Comparison of ENCODE assay signal across 12 mouse cellular contexts in the genomic region with DNA sequence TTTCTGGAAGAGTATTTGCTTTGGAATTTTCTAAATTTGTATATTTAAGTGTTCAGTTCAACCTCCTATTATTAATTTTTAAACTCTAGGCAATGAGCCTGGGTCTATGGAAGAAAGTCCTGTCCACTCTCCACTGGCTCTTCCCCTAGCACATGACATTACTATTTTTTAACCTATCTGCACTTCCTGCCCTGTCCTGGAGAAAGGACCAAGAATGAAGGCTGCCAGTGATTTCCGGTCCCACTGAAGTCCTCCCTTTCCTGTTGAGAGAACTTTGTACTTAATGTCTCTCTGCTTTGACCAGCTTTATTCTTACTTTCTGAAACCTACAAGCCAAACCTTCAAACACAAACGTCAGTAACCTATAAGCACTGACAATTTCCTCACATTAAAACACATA. TPM values are rescaled to one million over a fixed set of nuclear protein-coding genes. Genes with fewer than 3 reads are reported as not detected.
A peak's percentile ranks its signal among the peaks of the same experiment; 100 is the strongest.
DNase-seq lines count a peak whose midpoint lies in the region; ATAC-seq lines count a peak whose summit lies in the region.
"Had no signal": no experiment of that assay in that cellular context is flagged by ENCODE, and none has a peak within 500 bp of the region (broad histone marks: within the 10 kb centered on the region; RNA-seq: fewer than 3 reads in every experiment).

No protein-coding gene starts in this region.

- peaks cover 25% of the 10 kb centered on the region for H3K36me3 ChIP-seq in heart, embryonic 12.5 days
- peaks cover 16% of the 10 kb centered on the region for H3K36me3 ChIP-seq in macrophage (ENCODE audit: inconsistent target)
- H3K36me3 ChIP-seq in hindbrain, embryonic 13.5 days = peaks cover 19% of the 10 kb centered on the region

- peak overlapping the region; percentile 69 for H3K27ac ChIP-seq in heart, embryonic 12.5 days (ENCODE audit: poor library complexity, severe bottlenecking)
- H3K27ac ChIP-seq in macrophage = peak overlapping the region; percentile 10
- H3K27ac ChIP-seq in hindbrain, embryonic 13.5 days = no peak overlapping the region
- H3K27ac ChIP-seq: hindbrain, embryonic 15.5 days; midbrain, embryonic 12.5 days; neural tube, embryonic 13.5 days had no signal

- H3K4me2 ChIP-seq in heart, embryonic 12.5 days = peak overlapping the region; percentile 49
- H3K4me2 ChIP-seq in hindbrain, embryonic 13.5 days = no peak overlapping the region
- H3K4me2 ChIP-seq: hindbrain, embryonic 15.5 days; midbrain, embryonic 12.5 days; neural tube, embryonic 13.5 days had no signal

- H3K4me3 ChIP-seq in heart, embryonic 12.5 days = no peak overlapping the region
- no peak overlapping the region for H3K4me3 ChIP-seq in macrophage (ENCODE audit: inconsistent target)
- no peak overlapping the region for H3K4me3 ChIP-seq in hindbrain, embryonic 13.5 days
- H3K4me3 ChIP-seq: hindbrain, embryonic 15.5 days; midbrain, embryonic 12.5 days; neural tube, embryonic 13.5 days had no signal

- H3K9ac ChIP-seq in heart, embryonic 12.5 days = peak overlapping the region; percentile 40
- H3K9ac ChIP-seq in hindbrain, embryonic 13.5 days = no peak overlapping the region
- H3K9ac ChIP-seq: hindbrain, embryonic 15.5 days; midbrain, embryonic 12.5 days; neural tube, embryonic 13.5 days had no signal

- no peaks in the 10 kb centered on the region for H3K9me3 ChIP-seq in heart, embryonic 12.5 days (replicated peaks)
- no peaks in the 10 kb centered on the region for H3K9me3 ChIP-seq in hindbrain, embryonic 13.5 days
- H3K9me3 ChIP-seq: hindbrain, embryonic 15.5 days; midbrain, embryonic 12.5 days; neural tube, embryonic 13.5 days had no signal

- DNase-seq in kidney, adult 9 months = peak; percentile 78
- no peak for DNase-seq in kidney, postnatal 4 days
- peak; percentile 56 for DNase-seq in kidney, postnatal 14 days
- DNase-seq in adipocyte (ENCODE audit: low spot score) = no peak
- DNase-seq in right cerebral cortex, postnatal 10 days (ENCODE audit: low spot score in 2 of 2) = no peak
- DNase-seq: cerebellum, adult 8-10 months had no signal

- 47% methylated on average over 2 of the region's 2 CpGs for WGBS in heart, embryonic 12.5 days
- WGBS in macrophage (ENCODE audit: missing documents) = 12% methylated on average over 2 of the region's 2 CpGs
- 92% methylated on average over 2 of the region's 2 CpGs for WGBS in hindbrain, embryonic 13.5 days

- H3K79me2 ChIP-seq in macrophage (ENCODE audit: inconsistent target) = peaks cover 100% of the 10 kb centered on the region

- no peaks in the 10 kb centered on the region for H3K27me3 ChIP-seq in heart, embryonic 12.5 days (replicated peaks)
- H3K27me3 ChIP-seq in hindbrain, embryonic 13.5 days = no peaks in the 10 kb centered on the region
- H3K27me3 ChIP-seq: hindbrain, embryonic 15.5 days; midbrain, embryonic 12.5 days; neural tube, embryonic 13.5 days had no signal

- peaks cover 71% of the 10 kb centered on the region for H3K4me1 ChIP-seq in heart, embryonic 12.5 days (replicated peaks)
- H3K4me1 ChIP-seq in hindbrain, embryonic 13.5 days (replicated peaks) = peaks cover 21% of the 10 kb centered on the region

- ATAC-seq in heart, embryonic 12.5 days (ENCODE audit: insufficient number of reproducible peaks, low FRiP score) = no peak
- no peak for ATAC-seq in hindbrain, embryonic 13.5 days (ENCODE audit: low FRiP score)

RNA-seq across cellular contexts. Expression of a gene that starts 7.4 kb away (rescaled TPM):
- 401 and 418 TPM in 2 replicates for polyA plus RNA-seq in heart, embryonic 12.5 days (2016; fragmentation: Nextera tagmentation; extraction: Ambion mirVana)
- 10 to 100 TPM; 22.2 to 51.5 (median 32.3) TPM for total RNA-seq in macrophage (2018; cell fraction: chromatin; rRNA removed)
- 100 to 1,000 TPM; 391 to 490 (median 447) TPM for total RNA-seq in macrophage (2018; cell fraction: cytosol; rRNA removed)
- 100 to 1,000 TPM in 21 of 26 experiments, 10 to 100 TPM in 5; 55.5 to 260 (median 146) TPM for total RNA-seq in macrophage (2018; cell fraction: nucleus; rRNA removed)
- polyA plus RNA-seq in macrophage (2018) = 386 to 538 TPM (median 421 TPM) in 3 replicates
- 390 and 391 TPM in 2 replicates for polyA plus RNA-seq in hindbrain, embryonic 13.5 days (2015; fragmentation: Nextera tagmentation; extraction: Ambion mirVana)

RNA-seq across cellular contexts. Expression of a gene that starts 56.0 kb away (rescaled TPM):
- 10.6 TPM in 2 replicates for polyA plus RNA-seq in heart, embryonic 12.5 days (2016; fragmentation: Nextera tagmentation; extraction: Ambion mirVana)
- total RNA-seq in macrophage (2018; cell fraction: chromatin; rRNA removed) = 100 to 1,000 TPM in 5 of 26 experiments, 10 to 100 TPM in 17, 1 to 10 TPM in 4; 6.2 to 156 (median 37.7) TPM
- total RNA-seq in macrophage (2018; cell fraction: cytosol; rRNA removed) = 10 to 100 TPM; 17.1 to 77.4 (median 37.5) TPM
- total RNA-seq in macrophage (2018; cell fraction: nucleus; rRNA removed) = 100 to 1,000 TPM in 2 of 26 experiments, 10 to 100 TPM in 24; 18.4 to 120 (median 45.8) TPM
- 30.0 to 47.3 TPM (median 32.7 TPM) in 3 replicates for polyA plus RNA-seq in macrophage (2018)
- 18.2 and 18.3 TPM in 2 replicates for polyA plus RNA-seq in hindbrain, embryonic 13.5 days (2015; fragmentation: Nextera tagmentation; extraction: Ambion mirVana)

Comparison
In these comparisons a context has a peak if more than half of its experiments do, and no peak if none do; other contexts are left out.
1. DNase-seq: peak in kidney, adult 9 months (single experiment) and kidney, postnatal 14 days (single experiment); none in kidney, postnatal 4 days (0 of 2), adipocyte (single experiment) and right cerebral cortex, postnatal 10 days (0 of 2).